15 mouse cellular contexts compared by ENCODE assay signal in the genomic region with DNA sequence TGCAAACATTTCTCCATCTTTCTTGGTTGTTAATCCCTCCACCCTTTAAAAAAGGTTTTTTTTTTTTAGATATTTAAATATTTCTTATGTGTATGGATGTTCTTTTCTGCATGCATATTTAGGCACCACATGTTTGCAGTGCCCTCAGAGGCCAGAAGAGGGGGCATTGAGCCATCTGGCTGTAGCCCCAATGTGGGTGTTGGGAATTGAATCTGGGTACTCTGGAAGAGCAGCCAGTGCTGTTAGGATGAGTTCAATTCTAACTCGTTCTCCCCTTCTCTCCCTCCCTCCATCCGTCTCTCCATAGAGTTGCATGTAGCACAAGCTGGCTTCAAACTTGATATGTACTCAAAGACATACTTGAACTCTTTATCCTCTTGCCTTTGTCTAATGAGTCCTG. TPM values are rescaled to one million over a fixed set of nuclear protein-coding genes. Genes with fewer than 3 reads are reported as not detected.
A peak's percentile ranks its signal among the peaks of the same experiment; 100 is the strongest.
DNase-seq lines count a peak whose midpoint lies in the region; ATAC-seq and TF ChIP-seq lines count a peak whose summit lies in the region.
"Had no signal": no experiment of that assay in that cellular context is flagged by ENCODE, and none has a peak within 500 bp of the region (broad histone marks: within the 10 kb centered on the region; RNA-seq: fewer than 3 reads in every experiment).

No protein-coding gene starts in this region.

- dilution Hi-C loops in CH12.LX (cut with MboI; ENCODE audit: extremely low pct_ligation_motif_present, extremely low pct_unique_long_range_greater_than_20kb, low sequenced_read_pairs), result no loop called here

- 80% methylated on average over 2 of the region's 2 CpGs for WGBS in heart, adult 2 months
- WGBS in heart, embryonic 10.5 days, result 76% methylated on average over 2 of the region's 2 CpGs
- WGBS in lung, embryonic 14.5 days, result 80% methylated on average over 2 of the region's 2 CpGs
- 83% methylated on average over 2 of the region's 2 CpGs for WGBS in small intestine, adult 2 months

- H3K27me3 ChIP-seq in heart, adult 2 months (ENCODE audit: control insufficient read depth, insufficient read depth, low read length), result no peaks in the 10 kb centered on the region
- no peaks in the 10 kb centered on the region for H3K27me3 ChIP-seq in heart, embryonic 10.5 days (ENCODE audit: insufficient read depth, poor library complexity, severe bottlenecking)
- no peaks in the 10 kb centered on the region for H3K27me3 ChIP-seq in lung, embryonic 14.5 days (ENCODE audit: insufficient read depth, low read length)
- H3K27me3 ChIP-seq in CH12.LX (replicated peaks), result no peaks in the 10 kb centered on the region
- no peaks in the 10 kb centered on the region for H3K27me3 ChIP-seq in small intestine, adult 2 months (ENCODE audit: control insufficient read depth, insufficient read depth, low read length)
- H3K27me3 ChIP-seq: embryonic facial prominence, embryonic 15.5 days; forebrain, embryonic 12.5 days had no signal

- H3K36me3 ChIP-seq in heart, adult 2 months (ENCODE audit: control insufficient read depth, insufficient read depth, low read length), result no peaks in the 10 kb centered on the region; the same call in 1 of the 2 replicates
- H3K36me3 ChIP-seq in heart, embryonic 10.5 days, result no peaks in the 10 kb centered on the region
- H3K36me3 ChIP-seq in lung, embryonic 14.5 days (ENCODE audit: insufficient read depth), result no peaks in the 10 kb centered on the region
- no peaks in the 10 kb centered on the region for H3K36me3 ChIP-seq in CH12.LX (replicated peaks in 1 of 2; ENCODE audit: control insufficient read depth in 1 of 2, insufficient read depth in 1 of 2, low read length in 1 of 2)
- no peaks in the 10 kb centered on the region for H3K36me3 ChIP-seq in small intestine, adult 2 months (ENCODE audit: control insufficient read depth, insufficient read depth, low read length)
- H3K36me3 ChIP-seq: embryonic facial prominence, embryonic 15.5 days; forebrain, embryonic 12.5 days; limb, embryonic 10.5 days had no signal

- H3K9ac ChIP-seq in heart, adult 2 months (ENCODE audit: low read depth, low read length), result no peak overlapping the region
- H3K9ac ChIP-seq in lung, embryonic 14.5 days, result no peak overlapping the region
- H3K9ac ChIP-seq in CH12.LX (ENCODE audit: insufficient read depth, low read depth), result no peak overlapping the region
- H3K9ac ChIP-seq: embryonic facial prominence, embryonic 15.5 days; forebrain, embryonic 12.5 days had no signal

- no peak overlapping the region for H3K4me3 ChIP-seq in heart, adult 2 months
- no peak overlapping the region for H3K4me3 ChIP-seq in heart, embryonic 10.5 days
- H3K4me3 ChIP-seq in lung, embryonic 14.5 days (ENCODE audit: low read depth, low read length), result no peak overlapping the region
- no peak overlapping the region for H3K4me3 ChIP-seq in CH12.LX (replicated peaks in 1 of 3; ENCODE audit: low read depth in 2 of 3, low read length in 2 of 3, poor library complexity in 1 of 3)
- no peak overlapping the region for H3K4me3 ChIP-seq in small intestine, adult 2 months (ENCODE audit: low read depth, low read length)
- H3K4me3 ChIP-seq: embryonic facial prominence, embryonic 15.5 days; forebrain, embryonic 12.5 days; limb, embryonic 10.5 days; megakaryocyte, embryonic 14.5 days had no signal

- ATAC-seq in lung, embryonic 14.5 days (ENCODE audit: insufficient read depth), result no peak

- TF ChIP-seq CTCF in heart, adult 2 months (IDR thresholded peaks at IDR 0.05), result peak; percentile 51
- TF ChIP-seq CTCF in lung, embryonic 14.5 days (IDR thresholded peaks at IDR 0.05; ENCODE audit: low read depth), result peak; percentile 24; the same call in 1 of the 2 replicates
- TF ChIP-seq CTCF in CH12.LX (conservative IDR thresholded peaks at IDR 0.05 in 1 of 2, IDR thresholded peaks at IDR 0.05 in 1 of 2; ENCODE audit: low read depth in 2 of 2, low read length in 2 of 2), result peak; percentile 24 to 69; a peak in 3 of 4 replicates
- peak; percentile 10; the same call in 1 of the 2 replicates for TF ChIP-seq CTCF in small intestine, adult 2 months (IDR thresholded peaks at IDR 0.05; ENCODE audit: extremely low read depth, insufficient read length, insufficient replicate concordance, low read depth, low read length)

- H3K4me2 ChIP-seq in lung, embryonic 14.5 days, result no peak overlapping the region
- H3K4me2 ChIP-seq in CH12.LX (ENCODE audit: insufficient read depth, low read depth, poor library complexity, severe bottlenecking), result no peak overlapping the region
- H3K4me2 ChIP-seq: embryonic facial prominence, embryonic 15.5 days; forebrain, embryonic 12.5 days had no signal

- H3K9me3 ChIP-seq in heart, embryonic 10.5 days, result no peaks in the 10 kb centered on the region
- no peaks in the 10 kb centered on the region for H3K9me3 ChIP-seq in lung, embryonic 14.5 days (ENCODE audit: low read depth, low read length)
- H3K9me3 ChIP-seq in CH12.LX (replicated peaks; ENCODE audit: low read length), result no peaks in the 10 kb centered on the region
- H3K9me3 ChIP-seq: embryonic facial prominence, embryonic 15.5 days; forebrain, embryonic 12.5 days; limb, embryonic 10.5 days; megakaryocyte, embryonic 14.5 days had no signal

- no peak for DNase-seq in heart, adult 2 months
- no peak for DNase-seq in heart, embryonic 10.5 days (ENCODE audit: low spot score)
- DNase-seq in lung, embryonic 14.5 days, result no peak
- no peak for DNase-seq in lung, postnatal 14 days
- no peak for DNase-seq in CH12.LX (ENCODE audit: extremely low read depth)
- no peak for DNase-seq in left cerebral cortex, adult 18-20 months (ENCODE audit: low spot score in 2 of 2)
- DNase-seq: cerebellum, adult 2 months; layer of hippocampus, postnatal 36 days; lung, adult 2 months had no signal

- in situ Hi-C loops in CH12.LX (cut with MboI; ENCODE audit: low pct_ligation_motif_present, low pct_unique_long_range_greater_than_20kb, low sequenced_read_pairs), result loop anchor here (5.0 to 10.0 kb wide), 2 partner anchors 66 to 249 kb away; no protein-coding TSS in a partner anchor

- TF ChIP-seq POLR2A in heart, adult 2 months (IDR thresholded peaks at IDR 0.05; ENCODE audit: insufficient read depth, low read depth, low read length), result no peak
- TF ChIP-seq POLR2A in CH12.LX (IDR thresholded peaks at IDR 0.05; ENCODE audit: low read depth, low read length), result no peak
- TF ChIP-seq POLR2A in small intestine, adult 2 months (IDR thresholded peaks at IDR 0.05; ENCODE audit: low read depth, low read length), result no peak

- H3K27ac ChIP-seq in heart, adult 2 months, result no peak overlapping the region
- H3K27ac ChIP-seq in heart, embryonic 10.5 days, result no peak overlapping the region
- no peak overlapping the region for H3K27ac ChIP-seq in lung, embryonic 14.5 days (ENCODE audit: low read depth)
- no peak overlapping the region for H3K27ac ChIP-seq in CH12.LX (ENCODE audit: insufficient read depth, low read depth)
- H3K27ac ChIP-seq in small intestine, adult 2 months (ENCODE audit: insufficient read depth, low read depth, low read length), result no peak overlapping the region
- H3K27ac ChIP-seq: embryonic facial prominence, embryonic 15.5 days; forebrain, embryonic 12.5 days; limb, embryonic 10.5 days had no signal

- H3K79me2 ChIP-seq in heart, adult 2 months (replicated peaks; ENCODE audit: control insufficient read depth, insufficient read depth, low read length), result no peaks in the 10 kb centered on the region; the same call in 1 of the 2 replicates
- no peaks in the 10 kb centered on the region for H3K79me2 ChIP-seq in CH12.LX (replicated peaks; ENCODE audit: control insufficient read depth, extremely low read depth, insufficient read depth, poor library complexity, severe bottlenecking)

- TF ChIP-seq RAD21 in CH12.LX (IDR thresholded peaks at IDR 0.05; ENCODE audit: low read depth, low read length), result peak; percentile 55

- TF ChIP-seq EP300 in heart, adult 2 months (IDR thresholded peaks at IDR 0.05; ENCODE audit: insufficient read depth, low read depth, low read length), result no peak
- no peak for TF ChIP-seq EP300 in CH12.LX (IDR thresholded peaks at IDR 0.05; ENCODE audit: low read length)

- no peaks in the 10 kb centered on the region; the same call in 1 of the 2 replicates for H3K4me1 ChIP-seq in heart, adult 2 months (ENCODE audit: control insufficient read depth, insufficient read depth, low read length)
- H3K4me1 ChIP-seq in heart, embryonic 10.5 days, result peaks cover 4% of the 10 kb centered on the region; the same call in 1 of the 2 replicates
- H3K4me1 ChIP-seq in lung, embryonic 14.5 days (ENCODE audit: insufficient read depth), result no peaks in the 10 kb centered on the region
- peaks cover 11 to 22% of the 10 kb centered on the region in 2 experiments for H3K4me1 ChIP-seq in CH12.LX (ENCODE audit: control insufficient read depth in 1 of 2, insufficient read depth in 2 of 2)
- H3K4me1 ChIP-seq in small intestine, adult 2 months (ENCODE audit: control insufficient read depth, insufficient read depth, insufficient read length, low read length), result no peaks in the 10 kb centered on the region
- H3K4me1 ChIP-seq: embryonic facial prominence, embryonic 15.5 days; forebrain, embryonic 12.5 days; limb, embryonic 10.5 days had no signal

- intact Hi-C loops in heart, adult 2 months (cut with DNase I), result loop anchor here (5.0 kb wide), 1 partner anchor 246 kb away; no protein-coding TSS in a partner anchor

TF ChIP-seq in CH12.LX, 34 proteins besides CTCF, POLR2A, EP300 and RAD21 (continues in another document):
- peak; percentile 38; the same call in 1 of the 2 replicates for TF ChIP-seq MAX (IDR thresholded peaks at IDR 0.05; ENCODE audit: low read length)
- peak; percentile 30; the same call in 1 of the 2 replicates for TF ChIP-seq MXI1 (IDR thresholded peaks at IDR 0.05; ENCODE audit: low read depth, low read length)

RNA-seq across cellular contexts. Expression of a gene that starts 5.5 kb away (rescaled TPM):
- total RNA-seq in heart, adult 2 months (2021), result 10 to 100 TPM; 44.0 to 45.5 TPM
- polyA plus RNA-seq in heart, adult 2 months (2012; rRNA removed), result 27.8 and 59.4 TPM in 2 replicates
- polyA plus RNA-seq in heart, embryonic 10.5 days (2016; fragmentation: Nextera tagmentation; extraction: Ambion mirVana), result 0.10 and 0.13 TPM in 2 replicates
- polyA plus RNA-seq in lung, embryonic 14.5 days (2014; fragmentation: Nextera tagmentation; extraction: Ambion mirVana), result 0.12 TPM in 1 of 2 replicates, not detected in the other
- total RNA-seq in CH12.LX (2012; rRNA removed), result 0.08 TPM in 1 of 2 replicates, not detected in the other
- not detected in 2 replicates for total RNA-seq in CH12.LX (2014; rRNA removed)
- polyA plus RNA-seq in CH12.LX (2012; ENCODE audit: insufficient read length, low read depth), result 0.20 and 0.26 TPM in 2 replicates
- polyA plus RNA-seq in small intestine, adult 2 months (2012; rRNA removed), result 0.47 and 0.70 TPM in 2 replicates
- total RNA-seq in left cerebral cortex, adult 18-20 months (2021), result under 1 TPM; 0.28 to 0.37 TPM
- total RNA-seq: hematopoietic stem cell, adult 5-6 weeks had no signal

RNA-seq across cellular contexts. Expression of a gene that starts 10.9 kb away (rescaled TPM):
- 10 to 100 TPM; 61.6 to 71.8 TPM for total RNA-seq in heart, adult 2 months (2021)
- 26.0 and 38.4 TPM in 2 replicates for polyA plus RNA-seq in heart, adult 2 months (2012; rRNA removed)
- polyA plus RNA-seq in heart, embryonic 10.5 days (2016; fragmentation: Nextera tagmentation; extraction: Ambion mirVana), result 24.7 and 24.9 TPM in 2 replicates
- polyA plus RNA-seq in lung, embryonic 14.5 days (2014; fragmentation: Nextera tagmentation; extraction: Ambion mirVana), result 26.3 and 26.5 TPM in 2 replicates
- total RNA-seq in CH12.LX (2012; rRNA removed) (33.1 and 36.0 TPM in 2 replicates), CH12.LX (2014; rRNA removed) (37.2 and 41.7 TPM in 2 replicates)
- polyA plus RNA-seq in CH12.LX (2012; ENCODE audit: insufficient read length, low read depth), result 35.1 and 36.6 TPM in 2 replicates
- 6.2 and 6.4 TPM in 2 replicates for polyA plus RNA-seq in small intestine, adult 2 months (2012; rRNA removed)
- 10 to 100 TPM; 25.9 TPM for total RNA-seq in left cerebral cortex, adult 18-20 months (2021)

Comparison
In these comparisons a context has a peak if more than half of its experiments do, and no peak if none do; other contexts are left out.
1. RNA of a gene that starts 5.5 kb away (polyA plus RNA-seq): 27.8 to 59.4 TPM in heart, adult 2 months; 0.47 to 0.70 TPM in small intestine, adult 2 months, 0.20 to 0.26 TPM in CH12.LX, 0.10 to 0.13 TPM in heart, embryonic 10.5 days and 0.12 TPM in lung, embryonic 14.5 days; every median in the first group is over 10 times any median in the second.
2. Peak in every context shown above with its lines, with median percentiles within 50 percentile points of each other: CTCF ChIP-seq.